8 mouse cellular contexts compared by ENCODE assay signal in genomic region chr10:81328386-81328785, GRCm38 (mm10). TPM values are rescaled to one million over a fixed set of nuclear protein-coding genes. Genes with fewer than 3 reads are reported as not detected.
A peak's percentile ranks its signal among the peaks of the same experiment; 100 is the strongest.
DNase-seq lines count a peak whose midpoint lies in the region; ATAC-seq and TF ChIP-seq lines count a peak whose summit lies in the region.

TSS of gene Tbxa2r (plus strand) at chr10:81328731.

- DNase-seq in spleen, adult 2 months (ENCODE audit: low read depth in 1 of 2, low spot score in 2 of 2): peak in 1 of 2 experiments; percentile 64
- no peak for DNase-seq in spleen, postnatal 14 days (ENCODE audit: low spot score in 2 of 2)
- no peak for DNase-seq in heart, embryonic 10.5 days (ENCODE audit: low spot score)
- peak; percentile 84 for DNase-seq in kidney, adult 2 months
- peak; percentile 81 for DNase-seq in testis, postnatal 10 days (ENCODE audit: low spot score)
- no peak for DNase-seq in right cerebral cortex, postnatal 25 days

- peak within 1 kb of the TSS; percentile 50 for H3K4me3 ChIP-seq in spleen, adult 2 months (ENCODE audit: extremely low read depth, insufficient read depth, insufficient read length)
- peak within 1 kb of the TSS; percentile 43 for H3K4me3 ChIP-seq in heart, embryonic 10.5 days
- H3K4me3 ChIP-seq in kidney, adult 2 months (ENCODE audit: insufficient read depth, low read depth, low read length): peak within 1 kb of the TSS; percentile 39
- peak within 1 kb of the TSS; percentile 29 for H3K4me3 ChIP-seq in lung, embryonic 15.5 days

- peak; percentile 43; the same call in 1 of the 2 replicates for ATAC-seq in lung, embryonic 15.5 days (ENCODE audit: borderline replicate concordance, extremely low read depth, low FRiP score, low TSS enrichment)
- no peak for ATAC-seq in cerebellum, adult (ENCODE audit: insufficient number of reproducible peaks, low FRiP score, low TSS enrichment)

- H3K27me3 ChIP-seq in spleen, adult 2 months (ENCODE audit: control insufficient read depth, insufficient read depth, low read length): no peaks in the 10 kb centered on the region
- H3K27me3 ChIP-seq in heart, embryonic 10.5 days (ENCODE audit: insufficient read depth, poor library complexity, severe bottlenecking): peaks cover 20% of the 10 kb centered on the region
- no peaks in the 10 kb centered on the region for H3K27me3 ChIP-seq in kidney, adult 2 months (replicated peaks; ENCODE audit: control insufficient read depth, insufficient read depth, low read length)
- H3K27me3 ChIP-seq in lung, embryonic 15.5 days: peaks cover 10% of the 10 kb centered on the region; the same call in 1 of the 2 replicates

- H3K4me2 ChIP-seq in lung, embryonic 15.5 days: peak within 1 kb of the TSS; percentile 53

- TF ChIP-seq POLR2A in spleen, adult 2 months (IDR thresholded peaks at IDR 0.05; ENCODE audit: low read depth, low read length): peak; percentile 46; the same call in 1 of the 2 replicates
- peak; percentile 42 for TF ChIP-seq POLR2A in kidney, adult 2 months (IDR thresholded peaks at IDR 0.05; ENCODE audit: low read depth, low read length)

- H3K36me3 ChIP-seq in spleen, adult 2 months (ENCODE audit: control insufficient read depth, insufficient read depth, low read length): peaks cover 37% of the 10 kb centered on the region
- H3K36me3 ChIP-seq in heart, embryonic 10.5 days: peaks cover 49% of the 10 kb centered on the region
- no peaks in the 10 kb centered on the region; the same call in 1 of the 2 replicates for H3K36me3 ChIP-seq in kidney, adult 2 months (ENCODE audit: control insufficient read depth, insufficient read depth, low read length)
- peaks cover 44% of the 10 kb centered on the region for H3K36me3 ChIP-seq in lung, embryonic 15.5 days

- TF ChIP-seq CTCF in spleen, adult 2 months (IDR thresholded peaks at IDR 0.05; ENCODE audit: extremely low read depth, insufficient read depth, insufficient read length, insufficient replicate concordance): peak; percentile 20; the same call in 1 of the 2 replicates
- no peak for TF ChIP-seq CTCF in kidney, adult 2 months (conservative IDR thresholded peaks at IDR 0.05; ENCODE audit: insufficient read depth, insufficient read length, low read depth, low read length)

- peak within 1 kb of the TSS; percentile 36 for H3K9ac ChIP-seq in lung, embryonic 15.5 days

- peaks cover 24% of the 10 kb centered on the region for H3K4me1 ChIP-seq in spleen, adult 2 months (ENCODE audit: control insufficient read depth, insufficient read depth, insufficient read length)
- H3K4me1 ChIP-seq in heart, embryonic 10.5 days: peaks cover 72% of the 10 kb centered on the region
- no peaks in the 10 kb centered on the region for H3K4me1 ChIP-seq in kidney, adult 2 months (ENCODE audit: control insufficient read depth, insufficient read depth, low read length)
- peaks cover 49% of the 10 kb centered on the region for H3K4me1 ChIP-seq in lung, embryonic 15.5 days

- peak within 1 kb of the TSS; percentile 86 for H3K27ac ChIP-seq in spleen, adult 2 months (ENCODE audit: insufficient read depth, low read length)
- peak within 1 kb of the TSS; percentile 89 for H3K27ac ChIP-seq in heart, embryonic 10.5 days
- peak within 1 kb of the TSS; percentile 61 for H3K27ac ChIP-seq in kidney, adult 2 months (ENCODE audit: insufficient read depth, low read depth, low read length)
- H3K27ac ChIP-seq in lung, embryonic 15.5 days: peak within 1 kb of the TSS; percentile 93

- 6% methylated on average over 10 of the region's 10 CpGs for WGBS in spleen, adult 2 months
- 3% methylated on average over 10 of the region's 10 CpGs for WGBS in heart, embryonic 10.5 days
- WGBS in kidney, adult 2 months: 29% methylated on average over 10 of the region's 10 CpGs
- WGBS in lung, embryonic 15.5 days: 9% methylated on average over 10 of the region's 10 CpGs

- no peaks in the 10 kb centered on the region for H3K9me3 ChIP-seq in heart, embryonic 10.5 days
- H3K9me3 ChIP-seq in lung, embryonic 15.5 days: no peaks in the 10 kb centered on the region

RNA-seq across cellular contexts. Expression of gene Tbxa2r, which starts in this region (rescaled TPM):
- polyA plus RNA-seq in spleen, adult 2 months (2012; rRNA removed): 68.1 and 92.5 TPM in 2 replicates
- polyA plus RNA-seq in heart, embryonic 10.5 days (2016; fragmentation: Nextera tagmentation; extraction: Ambion mirVana): 10.8 and 15.6 TPM in 2 replicates
- polyA plus RNA-seq in kidney, adult 2 months (2012; rRNA removed): 16.6 and 21.7 TPM in 2 replicates
- 17.8 and 18.3 TPM in 2 replicates for polyA plus RNA-seq in lung, embryonic 15.5 days (2015; fragmentation: Nextera tagmentation; extraction: Ambion mirVana)

Comparison
In these comparisons a context has a peak if more than half of its experiments do, and no peak if none do; other contexts are left out.
1. DNase-seq: peak in kidney, adult 2 months (single experiment) and testis, postnatal 10 days (single experiment); none in spleen, postnatal 14 days (0 of 2), heart, embryonic 10.5 days (single experiment) and right cerebral cortex, postnatal 25 days (single experiment).
2. Peak in every context shown above with its lines, with median percentiles within 50 percentile points of each other: H3K27ac ChIP-seq and H3K4me3 ChIP-seq.